Mouse (Mus musculus): ENCODE results near the gene Elovl6.

The Elovl6 gene

DNA sequence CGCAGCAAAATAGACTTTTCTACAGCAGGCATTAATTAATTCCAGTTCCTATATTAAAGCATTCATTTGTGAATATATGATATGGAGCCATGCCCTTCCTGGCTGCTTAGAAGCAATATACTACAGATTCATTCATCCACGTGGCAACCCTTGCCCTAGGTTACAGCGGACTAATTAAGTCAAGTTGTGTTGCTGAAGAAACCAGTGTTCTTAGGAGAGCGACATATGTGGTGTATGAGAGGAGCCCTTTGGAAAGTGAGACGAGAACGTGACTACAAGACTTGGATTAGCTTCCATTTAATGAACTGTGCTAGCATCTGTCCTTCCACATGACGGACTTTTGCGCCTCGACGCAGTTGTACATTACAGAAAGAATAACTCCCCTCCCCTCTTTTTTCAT, 115.2 kb downstream of the Elovl6 start:
- no peak for DNase-seq (ENCODE audit: low spot score)

DNA sequence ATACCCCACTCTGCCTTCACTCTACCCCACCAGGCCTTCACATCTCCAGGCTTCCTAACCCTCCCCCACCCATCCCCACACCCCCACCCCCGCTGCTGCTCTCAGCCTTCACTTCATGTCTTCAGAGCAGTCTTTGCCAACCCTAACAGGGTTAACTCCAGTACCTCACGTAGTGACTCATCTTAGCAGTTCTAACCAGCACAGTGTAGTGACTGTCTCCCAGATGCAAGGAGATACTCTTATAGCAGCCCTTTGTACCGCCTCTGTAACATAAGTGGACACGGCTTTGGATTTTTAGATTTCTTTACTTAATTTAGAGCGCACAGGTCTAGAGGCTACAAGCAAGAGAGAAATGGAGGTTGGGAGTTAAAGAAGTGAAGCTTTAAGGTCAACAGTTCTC, 116.4 kb downstream of the Elovl6 start:
- no peak for DNase-seq (ENCODE audit: low spot score)

DNA sequence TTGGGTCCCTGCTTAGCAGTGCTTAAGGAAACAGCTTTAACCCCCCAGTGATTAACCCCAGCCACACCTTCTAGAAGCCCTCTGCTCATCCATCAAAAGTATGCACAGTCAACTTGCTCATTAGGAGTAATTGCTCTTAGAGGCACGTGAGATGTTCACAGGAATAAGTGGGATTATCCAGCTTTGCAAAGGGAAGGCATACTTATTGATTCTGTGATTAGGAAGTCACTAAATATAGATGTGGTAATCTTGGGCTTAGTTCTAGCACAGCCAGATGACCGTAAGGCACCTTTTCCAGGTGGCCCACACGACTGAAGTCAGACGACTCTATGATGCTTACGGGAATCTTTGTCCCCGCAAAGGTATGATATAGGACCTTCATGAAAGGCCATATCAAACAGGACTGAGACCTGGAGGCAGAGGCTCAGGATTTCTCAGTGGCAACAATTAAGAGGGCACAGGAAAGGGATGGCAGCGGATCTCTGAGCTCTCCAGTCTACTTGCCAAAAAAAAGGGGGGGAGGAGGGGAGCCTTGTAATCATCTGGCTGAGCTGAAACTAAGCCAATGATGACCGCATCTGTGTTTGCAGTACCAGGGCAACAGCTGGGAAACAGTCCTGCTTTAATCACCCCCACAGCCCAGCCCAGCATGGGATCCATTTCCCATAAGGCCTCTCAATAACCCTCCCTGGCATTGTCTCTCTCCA, 117.6 kb downstream of the Elovl6 start:
- DNase-seq (ENCODE audit: low spot score) = no peak

DNA sequence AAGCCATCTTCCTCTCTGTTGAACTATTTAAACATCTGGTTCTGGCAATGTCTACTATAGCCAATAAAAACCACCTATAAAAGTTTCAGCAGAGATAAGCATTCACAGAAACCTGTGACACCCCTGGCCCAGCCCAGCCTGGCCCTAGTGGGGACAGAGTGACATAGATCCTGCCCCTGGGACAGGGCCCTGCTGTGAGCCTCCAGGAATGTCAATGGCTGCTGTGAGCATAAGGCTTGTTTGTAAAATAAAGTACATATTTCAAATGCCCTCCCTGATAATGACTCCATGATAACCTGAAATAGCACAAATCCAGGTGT, 118.1 kb downstream of the Elovl6 start:
- no peak for DNase-seq (ENCODE audit: low spot score)

DNA sequence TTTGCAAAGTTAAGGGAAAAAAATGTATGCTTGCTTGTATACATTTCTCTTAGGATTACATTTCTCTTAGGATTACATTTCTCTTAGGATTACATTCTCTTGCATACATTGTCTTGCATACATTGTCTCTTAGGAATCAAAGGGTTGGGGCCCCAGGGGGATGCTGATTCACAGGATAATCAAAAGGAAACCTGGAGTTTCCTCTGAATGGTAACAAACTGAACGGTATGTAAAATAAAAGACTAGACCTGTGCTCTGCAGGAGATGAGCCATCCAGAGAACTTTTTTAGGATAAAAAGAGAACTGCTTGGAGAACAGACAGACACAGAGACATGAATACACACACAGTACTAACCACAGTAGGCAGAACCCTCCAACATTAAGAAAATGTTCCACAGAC, 118.8 kb downstream of the Elovl6 start:
- DNase-seq (ENCODE audit: low spot score) = no peak

DNA sequence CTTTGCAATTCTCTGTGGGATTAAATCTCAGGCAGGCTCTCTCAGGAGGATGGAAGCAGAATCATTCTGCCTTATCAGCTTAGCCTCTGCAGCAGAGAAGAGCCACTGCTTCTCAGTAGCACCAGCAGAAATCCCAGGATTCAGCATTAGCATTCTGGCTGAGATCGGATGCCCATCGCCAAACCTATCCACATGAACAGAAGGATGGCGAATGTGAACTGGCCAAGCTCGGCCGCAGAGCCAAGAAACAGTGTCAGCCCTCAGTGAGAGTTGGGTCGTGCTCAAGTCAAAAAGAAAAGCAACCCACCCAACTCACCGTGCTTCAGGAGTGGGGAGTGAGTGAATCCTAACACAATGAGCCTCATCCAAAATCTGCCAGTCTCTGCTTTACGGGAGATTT, 119.6 kb downstream of the Elovl6 start:
- no peak for DNase-seq (ENCODE audit: low spot score)

DNA sequence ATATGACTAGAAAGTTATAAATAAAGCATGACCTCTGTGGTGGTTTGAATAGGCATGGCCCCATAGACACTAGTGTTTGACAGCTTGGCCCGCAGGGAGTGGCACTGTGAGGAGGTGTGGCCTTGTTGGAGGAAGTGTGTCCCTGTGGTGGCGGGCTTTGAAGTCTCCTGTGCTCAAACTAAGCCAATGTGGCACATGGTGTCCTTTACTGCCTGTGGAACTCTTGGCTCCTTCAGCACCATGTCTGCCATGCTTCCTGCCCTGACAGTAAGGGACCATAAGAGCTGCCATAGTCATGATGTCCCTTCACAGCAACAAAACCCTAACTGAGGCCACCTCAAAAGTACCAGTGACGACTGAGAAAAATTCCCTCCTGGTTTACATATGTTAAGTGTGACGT, 120.3 kb downstream of the Elovl6 start:
- DNase-seq (ENCODE audit: low spot score) = no peak

DNA sequence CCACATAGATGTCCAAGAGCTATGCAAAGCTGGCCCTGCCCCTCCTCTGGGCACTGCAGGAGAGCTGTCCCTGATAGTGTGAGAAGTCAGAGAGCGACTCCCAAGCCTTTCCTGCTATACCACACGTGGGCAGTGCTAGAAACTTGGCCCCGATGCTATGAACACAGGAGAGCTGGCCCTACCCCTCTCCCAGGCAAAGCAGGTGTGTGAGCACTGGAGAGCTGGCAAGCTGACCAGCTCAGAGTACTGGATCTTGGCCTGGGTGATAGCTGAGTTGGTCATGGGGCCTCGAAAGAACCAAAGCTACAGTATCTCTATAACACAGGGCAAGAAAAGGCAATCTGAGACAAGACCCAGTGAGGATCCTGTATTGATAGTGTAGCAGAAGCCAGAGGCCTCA, 124.4 kb downstream of the Elovl6 start:
- DNase-seq (ENCODE audit: low spot score) = no peak

DNA sequence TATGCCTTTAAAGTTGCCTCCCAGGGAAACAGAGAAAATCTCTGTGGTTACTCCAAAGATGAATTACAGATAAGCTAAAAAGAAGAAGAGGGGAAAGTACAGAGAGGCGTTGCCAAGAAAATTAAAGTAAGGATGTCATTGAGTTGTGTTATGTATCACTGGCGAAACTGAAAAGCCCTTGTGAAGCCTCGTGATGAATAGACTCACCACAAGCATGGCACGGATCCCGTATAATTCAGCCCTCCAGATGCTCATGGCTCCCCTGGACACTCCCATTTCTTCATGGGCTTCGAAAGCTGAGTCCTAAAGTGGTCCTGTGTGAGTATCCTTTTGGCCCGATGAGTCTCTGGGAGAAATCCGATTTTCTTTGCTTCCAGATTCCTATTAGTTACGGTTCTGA, 125.1 kb downstream of the Elovl6 start:
- no peak for DNase-seq (ENCODE audit: low spot score)

DNA sequence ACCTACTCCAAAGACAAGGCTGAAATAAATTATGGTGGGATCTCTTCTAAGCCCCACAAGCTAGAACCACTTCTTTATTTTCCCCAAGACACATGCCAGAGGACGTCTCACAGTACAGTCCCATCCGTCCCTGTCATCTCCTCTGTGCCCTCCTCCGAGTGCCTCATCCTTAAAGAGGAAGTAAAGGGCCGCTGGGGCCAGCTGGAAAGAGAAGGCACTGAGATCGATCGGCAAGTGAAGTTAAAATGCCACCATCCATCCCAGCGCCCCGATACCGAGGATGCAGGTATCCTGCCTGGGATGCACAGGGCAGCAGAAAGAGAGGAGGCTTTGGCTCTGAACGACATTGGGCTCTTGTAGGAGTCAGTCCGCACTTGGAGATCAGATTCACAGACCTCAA, 125.6 kb downstream of the Elovl6 start:
- no peak for DNase-seq (ENCODE audit: low spot score)

DNA sequence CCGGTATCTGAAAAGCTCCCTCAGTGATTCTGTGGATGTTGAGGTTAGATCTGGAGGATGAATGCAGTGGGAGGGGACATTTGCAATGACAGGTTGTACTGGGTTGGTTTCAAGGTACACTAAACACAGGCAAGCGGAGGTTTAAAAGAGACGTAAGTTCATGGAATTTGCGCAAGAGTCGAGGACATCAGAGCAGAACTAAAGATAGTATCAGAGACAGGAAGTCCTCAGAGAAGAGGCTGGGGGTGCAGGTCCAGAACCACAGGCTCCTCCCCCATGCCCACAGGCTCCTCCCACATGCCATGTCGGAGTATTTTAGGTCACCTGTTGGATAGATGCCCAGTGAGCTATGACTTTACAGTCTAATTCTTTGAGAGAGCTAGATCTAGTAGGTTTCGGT, 126.6 kb downstream of the Elovl6 start:
- no peak for DNase-seq (ENCODE audit: low spot score)

DNA sequence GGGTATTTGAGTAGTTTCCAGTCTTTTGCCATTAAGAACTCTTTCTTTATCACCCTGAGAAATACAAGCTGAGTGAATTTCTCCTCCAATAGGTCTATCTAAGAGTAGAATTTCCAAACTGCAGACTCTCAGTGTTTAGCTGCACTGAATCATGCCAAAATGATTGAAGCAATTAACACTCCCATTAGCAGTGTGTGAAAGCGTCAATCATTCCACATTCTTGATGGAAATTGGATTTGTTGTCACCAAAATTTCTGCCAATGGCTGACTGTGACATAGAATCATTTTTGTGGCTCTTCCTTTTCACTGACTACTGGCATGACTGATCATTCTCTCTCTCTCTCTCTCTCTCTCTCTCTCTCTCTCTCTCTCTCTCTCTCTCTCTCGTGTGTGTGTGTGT, 131.8 kb downstream of the Elovl6 start:
- no peak for DNase-seq (ENCODE audit: low spot score)

DNA sequence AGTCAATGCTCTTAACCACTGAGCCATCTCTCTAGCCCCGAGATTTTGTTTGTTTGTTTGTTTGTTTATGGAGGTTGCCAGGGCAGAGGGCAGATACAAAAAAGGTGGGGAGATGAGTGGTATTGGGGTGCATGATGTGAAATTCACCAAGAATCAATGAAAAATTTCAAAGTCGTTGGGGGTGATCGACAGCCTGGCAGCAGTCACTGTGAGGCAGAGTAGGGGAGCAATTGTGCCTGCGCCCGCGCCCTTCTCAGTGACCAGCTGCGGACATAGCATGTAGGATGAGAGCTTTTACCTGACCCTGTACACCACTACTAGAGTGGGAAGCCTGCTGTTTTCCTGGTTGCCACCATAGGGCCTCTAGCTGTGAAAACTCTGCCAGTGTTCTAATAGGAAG, 143.8 kb downstream of the Elovl6 start:
- no peak for DNase-seq (ENCODE audit: low spot score)

DNA sequence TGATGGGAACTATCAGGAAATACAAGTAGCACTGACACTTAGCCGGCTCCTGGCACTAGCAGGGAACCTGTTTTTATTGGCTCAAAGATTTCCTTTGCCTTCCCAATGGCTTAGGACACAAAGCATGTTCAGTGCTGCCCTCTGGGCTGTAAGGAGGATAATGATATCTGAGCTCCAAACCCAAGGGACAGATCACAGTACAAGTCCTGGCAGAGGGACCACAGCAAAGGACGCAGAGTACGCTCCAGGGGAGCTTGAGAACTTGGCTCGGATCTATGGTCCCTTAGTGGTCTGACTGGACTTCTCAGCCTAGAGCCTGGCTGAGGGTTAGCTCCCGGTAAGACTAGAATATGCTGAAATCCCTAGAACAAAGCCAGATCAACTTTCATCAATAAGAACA, 148.1 kb downstream of the Elovl6 start:
- no peak for DNase-seq (ENCODE audit: low spot score)

DNA sequence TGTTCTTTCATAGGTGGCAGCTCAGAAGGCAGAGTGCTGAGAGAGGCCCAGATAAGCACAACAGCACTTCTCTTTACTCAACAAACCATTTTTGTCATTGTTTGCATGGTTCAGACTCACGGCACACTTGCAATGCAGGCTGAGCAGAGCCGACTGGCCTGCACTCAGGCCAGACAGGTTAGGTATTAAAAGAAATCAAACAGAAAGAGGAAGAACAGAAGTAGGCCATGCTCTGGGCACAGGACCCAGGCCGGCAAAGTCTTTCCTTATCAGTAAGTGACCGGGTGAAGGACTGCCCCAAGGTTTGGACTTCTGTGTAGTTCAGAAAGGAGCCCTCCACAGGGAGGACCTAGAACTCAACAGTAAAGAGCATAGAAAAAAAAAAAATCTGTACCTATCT, 149.7 kb downstream of the Elovl6 start:
- DNase-seq (ENCODE audit: low spot score) = no peak

DNA sequence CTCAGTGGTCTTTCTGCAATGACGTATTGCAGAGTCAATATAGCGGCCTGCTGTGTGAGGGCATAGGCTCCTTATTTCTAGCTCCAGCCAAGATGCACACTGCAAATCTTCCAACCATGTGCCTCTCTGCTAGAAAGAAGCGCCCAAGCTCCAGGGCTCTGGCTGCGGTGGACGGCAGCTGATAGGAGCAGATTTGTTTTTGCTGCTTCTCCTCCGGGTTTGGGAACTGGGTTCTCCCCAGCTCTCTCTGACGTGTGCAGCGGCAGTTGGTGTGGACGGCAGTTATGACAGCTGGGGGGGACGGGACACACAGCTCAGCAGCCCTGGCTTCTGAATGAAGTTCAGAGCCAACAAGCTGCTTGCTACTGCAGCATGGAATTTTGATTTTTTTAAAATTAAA, 150.2 kb downstream of the Elovl6 start:
- no peak for DNase-seq (ENCODE audit: low spot score)

DNA sequence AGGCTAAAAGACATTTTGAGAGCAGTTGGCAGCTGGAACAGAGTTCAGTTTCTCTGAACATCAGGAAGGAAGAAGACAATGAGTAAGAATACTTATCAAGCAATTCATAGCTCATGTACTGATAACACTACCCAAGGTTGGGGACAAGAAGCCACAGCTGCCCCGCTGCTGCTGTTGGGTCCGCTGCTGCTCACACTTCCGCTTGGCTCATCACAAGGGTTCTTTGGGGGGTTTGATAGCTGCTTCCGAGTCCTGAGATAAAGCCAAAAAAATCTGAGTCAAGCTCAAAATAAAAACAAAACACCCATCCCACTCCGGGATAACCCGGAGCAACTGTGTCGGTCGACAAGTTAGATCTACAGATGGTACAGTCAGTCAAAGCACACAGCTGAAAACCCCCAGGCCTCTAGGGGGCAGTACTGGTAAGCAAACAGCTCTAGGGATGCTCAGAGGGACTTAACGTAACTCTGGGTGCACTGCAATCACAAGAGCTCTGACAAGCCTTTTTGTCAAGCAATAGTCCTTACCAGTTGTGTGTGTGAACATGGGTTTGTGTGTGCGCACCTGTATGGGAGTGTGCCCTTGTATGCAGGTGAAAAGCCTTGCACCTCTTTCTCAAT, 151.0 kb downstream of the Elovl6 start:
- no peak for DNase-seq (ENCODE audit: low spot score)

DNA sequence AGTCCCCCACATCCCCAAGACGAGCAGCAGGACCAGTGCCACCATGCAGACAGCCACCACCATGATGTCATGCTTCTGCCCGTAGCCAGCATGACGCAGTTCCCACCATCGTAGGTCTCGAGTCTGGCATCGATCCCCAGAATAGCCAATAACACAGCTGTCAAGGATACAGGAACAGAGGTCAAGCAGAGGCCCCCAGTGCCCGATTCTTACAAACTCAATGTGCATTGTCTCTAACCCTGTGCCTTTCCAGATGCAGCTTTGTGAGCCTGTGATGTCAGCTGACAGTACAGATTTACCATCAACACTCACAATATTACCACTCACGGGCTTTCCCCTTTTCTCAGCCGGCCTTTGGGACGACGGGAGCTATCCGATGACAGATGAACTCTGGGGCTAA, 154.0 kb downstream of the Elovl6 start:
- DNase-seq (ENCODE audit: low spot score) = no peak

DNA sequence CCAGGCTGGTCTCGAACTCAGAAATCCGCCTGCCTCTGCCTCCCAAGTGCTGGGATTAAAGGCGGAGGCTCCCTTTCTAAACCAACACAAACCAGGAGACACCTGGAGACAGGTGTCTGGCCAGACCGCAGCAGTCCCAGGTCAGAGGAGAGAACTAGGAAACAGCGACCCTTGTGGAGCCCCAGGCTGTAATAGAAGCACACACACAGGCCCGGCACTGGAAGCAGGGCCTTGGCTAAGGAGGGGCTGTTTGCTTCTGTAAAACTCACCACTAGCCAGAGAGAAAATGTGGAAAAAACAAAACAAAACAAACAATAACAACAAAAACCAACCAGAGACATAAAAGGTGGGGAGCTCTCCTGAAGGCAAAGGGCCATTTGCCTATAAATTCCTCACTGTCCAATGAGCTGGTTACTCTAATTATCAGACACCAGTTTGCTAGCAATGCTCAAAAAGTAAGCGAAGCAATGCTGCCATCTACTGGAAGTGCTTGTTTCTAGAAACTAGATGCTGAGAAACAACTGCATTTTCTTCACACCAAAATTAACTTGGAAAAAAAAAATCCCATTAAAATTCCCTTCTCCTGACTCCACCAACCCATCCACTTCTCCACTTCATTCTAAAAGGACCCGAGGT, 154.7 kb downstream of the Elovl6 start:
- DNase-seq (ENCODE audit: low spot score) = no peak

DNA sequence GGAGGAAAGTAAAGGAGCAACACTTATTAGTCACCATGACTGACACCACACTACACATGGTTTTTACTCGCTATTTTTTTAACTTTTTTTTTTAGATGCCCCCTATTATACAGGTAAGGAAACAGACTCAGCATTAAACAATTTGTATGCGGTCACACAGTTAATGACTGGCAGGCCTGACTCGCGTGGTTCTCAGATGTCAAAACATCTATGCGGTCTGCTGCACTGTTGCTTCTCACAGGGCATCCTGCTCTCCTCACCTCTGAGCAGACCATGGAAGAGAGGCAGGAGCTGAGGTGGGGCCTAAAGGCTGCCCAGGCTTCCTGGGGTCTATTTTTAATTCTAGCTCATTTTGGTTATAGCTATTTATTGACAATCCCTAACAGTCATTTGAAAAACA, 155.3 kb downstream of the Elovl6 start:
- no peak for DNase-seq (ENCODE audit: low spot score)
